Comparison of ENCODE assay signal across 11 mouse cellular contexts in genomic region chr12:8876865-8877264, GRCm38 (mm10). TPM values are rescaled to one million over a fixed set of nuclear protein-coding genes. Genes with fewer than 3 reads are reported as not detected.
DNase-seq lines count a peak whose midpoint lies in the region; ATAC-seq and TF ChIP-seq lines count a peak whose summit lies in the region.
"Had no signal": no experiment of that assay in that cellular context is flagged by ENCODE, and none has a peak within 500 bp of the region (broad histone marks: within the 10 kb centered on the region; RNA-seq: fewer than 3 reads in every experiment).

No protein-coding gene starts in this region.

- H3K4me3 ChIP-seq in gastrocnemius, adult 2 months: no peak overlapping the region
- H3K4me3 ChIP-seq in kidney, postnatal 0 days (replicated peaks; ENCODE audit: low read depth, low read length): no peak overlapping the region
- no peak overlapping the region for H3K4me3 ChIP-seq in hindbrain, embryonic 16.5 days (ENCODE audit: low read length)
- no peak overlapping the region for H3K4me3 ChIP-seq in forebrain, embryonic 10.5 days
- H3K4me3 ChIP-seq: midbrain, embryonic 10.5 days had no signal

- WGBS in kidney, postnatal 0 days: 74% methylated on average over 5 of the region's 5 CpGs
- 86% methylated on average over 5 of the region's 5 CpGs for WGBS in hindbrain, embryonic 16.5 days
- WGBS in forebrain, embryonic 10.5 days: 87% methylated on average over 5 of the region's 5 CpGs

- no peak for TF ChIP-seq CTCF in gastrocnemius, adult 2 months (IDR thresholded peaks at IDR 0.05)
- no peak for TF ChIP-seq CTCF in kidney, postnatal 0 days (IDR thresholded peaks at IDR 0.05; ENCODE audit: low read depth)

- H3K4me2 ChIP-seq in kidney, postnatal 0 days (ENCODE audit: low read length): no peak overlapping the region
- H3K4me2 ChIP-seq in hindbrain, embryonic 16.5 days (ENCODE audit: low read length): no peak overlapping the region

- peaks cover 4% of the 10 kb centered on the region; the same call in 1 of the 2 replicates for H3K4me1 ChIP-seq in kidney, postnatal 0 days (replicated peaks; ENCODE audit: insufficient read depth, low read length)
- H3K4me1 ChIP-seq in hindbrain, embryonic 16.5 days (ENCODE audit: control insufficient read depth, insufficient read depth, low read depth, low read length): no peaks in the 10 kb centered on the region
- 0 out of 2 replicates have a peak, but pooled peaks cover 10% of the 10 kb centered on the region for H3K4me1 ChIP-seq in forebrain, embryonic 10.5 days
- H3K4me1 ChIP-seq: midbrain, embryonic 10.5 days had no signal

- intact Hi-C loops in gastrocnemius, adult 2 months (cut with DNase I): no loop called here
- intact Hi-C loops in gastrocnemius, postnatal 14 days (cut with DNase I; ENCODE audit: low total_unique reads): no loop called here

- no peak overlapping the region for H3K9ac ChIP-seq in kidney, postnatal 0 days (ENCODE audit: low read depth, low read length)
- no peak overlapping the region for H3K9ac ChIP-seq in hindbrain, embryonic 16.5 days (ENCODE audit: low read depth, low read length)

- ATAC-seq in kidney, postnatal 0 days (replicated peaks; ENCODE audit: low FRiP score, low read depth): no peak
- ATAC-seq in hindbrain, embryonic 16.5 days: no peak

- no peaks in the 10 kb centered on the region for H3K27me3 ChIP-seq in kidney, postnatal 0 days (ENCODE audit: insufficient read depth, low read length)
- no peaks in the 10 kb centered on the region for H3K27me3 ChIP-seq in hindbrain, embryonic 16.5 days (replicated peaks; ENCODE audit: control insufficient read depth, insufficient read depth, low read length)
- H3K27me3 ChIP-seq in forebrain, embryonic 10.5 days (ENCODE audit: poor library complexity, severe bottlenecking): no peaks in the 10 kb centered on the region

- DNase-seq in gastrocnemius, adult 2 months: no peak
- no peak for DNase-seq in gastrocnemius, postnatal 14 days
- peak; percentile 42 to 43 for DNase-seq in adrenal gland, adult 18-20 months (ENCODE audit: low spot score in 2 of 2)
- DNase-seq in kidney, postnatal 0 days (ENCODE audit: low spot score): no peak
- DNase-seq in lung, adult 18-20 months: peak; percentile 88 to 91
- no peak for DNase-seq in forebrain, embryonic 10.5 days (ENCODE audit: extremely low spot score, low spot score)
- DNase-seq in thymus, postnatal 0 days (ENCODE audit: low spot score): no peak
- DNase-seq: gastrocnemius, postnatal 10 days; left cerebral cortex, postnatal 4 days had no signal

- no peaks in the 10 kb centered on the region for H3K36me3 ChIP-seq in kidney, postnatal 0 days (ENCODE audit: insufficient read depth, low read length)
- H3K36me3 ChIP-seq in hindbrain, embryonic 16.5 days (ENCODE audit: control insufficient read depth, insufficient read depth, low read length): no peaks in the 10 kb centered on the region
- H3K36me3 ChIP-seq in forebrain, embryonic 10.5 days (replicated peaks): no peaks in the 10 kb centered on the region
- H3K36me3 ChIP-seq: midbrain, embryonic 10.5 days had no signal

- no peaks in the 10 kb centered on the region for H3K9me3 ChIP-seq in kidney, postnatal 0 days (replicated peaks; ENCODE audit: low read length)
- H3K9me3 ChIP-seq in hindbrain, embryonic 16.5 days (ENCODE audit: control insufficient read depth, low read length): no peaks in the 10 kb centered on the region
- H3K9me3 ChIP-seq in forebrain, embryonic 10.5 days: no peaks in the 10 kb centered on the region
- H3K9me3 ChIP-seq: midbrain, embryonic 10.5 days had no signal

- H3K27ac ChIP-seq in gastrocnemius, adult 2 months: peak overlapping the region; percentile 67
- peak overlapping the region; percentile 8; the same call in 1 of the 2 replicates for H3K27ac ChIP-seq in kidney, postnatal 0 days
- H3K27ac ChIP-seq in hindbrain, embryonic 16.5 days (ENCODE audit: low read depth, low read length): no peak overlapping the region
- no peak overlapping the region for H3K27ac ChIP-seq in forebrain, embryonic 10.5 days
- H3K27ac ChIP-seq: midbrain, embryonic 10.5 days had no signal

RNA-seq across cellular contexts. Expression of gene Laptm4a, which starts 44.6 kb away (rescaled TPM):
- 100 to 1,000 TPM; 195 to 263 TPM for total RNA-seq in gastrocnemius, adult 2 months (2021)
- total RNA-seq in gastrocnemius, postnatal 14 days (2021): 100 to 1,000 TPM; 303 to 334 TPM
- total RNA-seq in adrenal gland, adult 18-20 months (2021): 100 to 1,000 TPM; 578 to 580 TPM
- polyA plus RNA-seq in kidney, postnatal 0 days (2015; fragmentation: Nextera tagmentation; extraction: Ambion mirVana): 446 and 479 TPM in 2 replicates
- 205 and 210 TPM in 2 replicates for polyA plus RNA-seq in hindbrain, embryonic 16.5 days (2015; fragmentation: Nextera tagmentation; extraction: Ambion mirVana)
- polyA plus RNA-seq in forebrain, embryonic 10.5 days (2016; fragmentation: Nextera tagmentation; extraction: Ambion mirVana): 178 and 181 TPM in 2 replicates
- polyA plus RNA-seq in thymus, postnatal 0 days (2015; fragmentation: Nextera tagmentation; extraction: Ambion mirVana): 193 and 194 TPM in 2 replicates

Comparison
In these comparisons a context has a peak if more than half of its experiments do, and no peak if none do; other contexts are left out.
1. DNase-seq: peak in adrenal gland, adult 18-20 months (2 of 2) and lung, adult 18-20 months (2 of 2); none in gastrocnemius, adult 2 months (single experiment), gastrocnemius, postnatal 14 days (single experiment), kidney, postnatal 0 days (single experiment), forebrain, embryonic 10.5 days (single experiment) and thymus, postnatal 0 days (single experiment).
2. H3K27ac ChIP-seq: peak in gastrocnemius, adult 2 months (single experiment) and kidney, postnatal 0 days (single experiment); none in hindbrain, embryonic 16.5 days (single experiment) and forebrain, embryonic 10.5 days (single experiment).